Mouse (Mus musculus): ENCODE measurements around the gene Ssr1.

GRCm38 (mm10) chr13:37941138-37941645 is 52.8 kb downstream of the Ssr1 start:
- TF ChIP-seq GATA1 (IDR thresholded peaks at IDR 0.05; ENCODE audit: borderline replicate concordance, low read length), result no peak
- no peak for TF ChIP-seq FLI1 (IDR thresholded peaks at IDR 0.05; ENCODE audit: low read length)

Data from megakaryocyte, embryonic 14.5 days (primary cell).